Mouse (Mus musculus): ENCODE data around the gene Slc39a10.
"Not testable (repeated sequence)": the region's sequence is repeated elsewhere in the genome, so short reads cannot be mapped to it uniquely, and the experiment has no call there.

Gene Slc39a10

DNA sequence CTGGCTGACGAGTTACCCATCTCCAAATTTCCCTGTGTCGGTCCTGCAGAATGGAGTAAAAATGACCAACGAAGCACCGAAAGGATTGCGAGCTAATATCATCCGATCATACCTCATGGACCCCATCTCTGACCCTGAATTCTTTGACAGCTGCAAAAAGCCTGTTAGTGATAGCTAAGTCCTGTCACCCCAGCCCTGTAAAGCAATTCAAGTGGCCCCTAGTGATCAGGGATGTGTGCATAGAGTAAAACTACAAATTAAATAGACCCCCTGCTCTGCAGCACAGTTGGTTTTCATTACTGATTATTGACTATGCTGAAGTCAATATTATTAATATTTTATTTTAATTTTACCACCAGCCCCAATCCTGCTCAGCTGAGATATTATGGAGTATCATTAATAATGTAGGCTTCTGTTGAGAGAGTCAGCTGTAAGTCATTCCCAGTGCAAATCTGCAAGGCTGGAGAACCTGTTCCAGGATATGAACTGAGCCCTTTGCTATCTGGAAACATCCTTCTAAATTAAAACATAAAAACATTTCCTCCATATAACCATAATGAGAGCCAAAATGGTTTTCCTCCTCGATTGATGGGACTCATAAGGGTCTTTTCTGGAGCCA is 122.5 kb downstream of the Slc39a10 start:
- not testable (repeated sequence) for DNase-seq (ENCODE audit: inconsistent ontology term)

DNA sequence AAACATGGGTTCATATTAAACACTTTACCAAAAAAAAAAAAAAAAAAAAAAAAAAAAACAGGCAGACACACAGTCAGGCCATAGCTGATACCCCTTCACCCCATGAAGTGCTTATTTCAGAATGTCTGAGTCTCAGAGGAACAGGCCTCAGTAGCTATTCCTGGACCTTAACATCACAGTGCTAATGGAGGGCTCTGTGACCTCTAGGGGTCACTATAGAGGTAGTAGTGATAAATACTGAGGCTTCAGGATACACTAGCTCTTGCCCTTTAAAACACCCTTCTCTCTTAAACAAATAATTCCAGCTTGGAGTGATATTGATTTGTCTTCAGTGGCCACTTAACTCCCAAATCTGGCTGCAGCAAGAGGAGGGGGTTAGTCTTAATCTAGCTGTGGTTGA is 123.3 kb downstream of the Slc39a10 start:
- DNase-seq (ENCODE audit: inconsistent ontology term) = not testable (repeated sequence)

DNA sequence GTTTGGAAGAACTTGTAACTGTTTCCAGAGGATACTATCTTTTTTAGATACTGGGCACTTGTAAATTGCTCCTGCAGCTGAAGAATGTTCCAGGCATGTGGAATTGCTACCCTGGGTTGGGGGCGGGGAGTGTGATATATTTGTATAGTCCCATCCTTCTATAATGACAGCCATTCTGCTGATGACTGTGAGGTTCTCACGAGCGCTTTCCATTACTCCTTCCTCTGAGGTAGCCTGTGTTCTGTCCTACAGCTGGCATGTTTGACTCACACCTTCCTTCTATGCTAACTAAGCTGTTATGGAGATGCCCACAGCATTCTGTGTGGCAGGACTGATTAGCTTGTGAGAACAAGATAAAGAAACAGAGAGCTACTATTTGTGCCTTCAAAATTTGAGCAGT is 128.1 kb downstream of the Slc39a10 start:
- DNase-seq (ENCODE audit: inconsistent ontology term) = not testable (repeated sequence)
